In genomic region chr5:35392334-35392695, GRCm38 (mm10) we compare ENCODE assay signal across 9 mouse cellular contexts. TPM values are rescaled to one million over a fixed set of nuclear protein-coding genes. Genes with fewer than 3 reads are reported as not detected.
A peak's percentile ranks its signal among the peaks of the same experiment; 100 is the strongest.
DNase-seq lines count a peak whose midpoint lies in the region; ATAC-seq and TF ChIP-seq lines count a peak whose summit lies in the region.
"Had no signal": no experiment of that assay in that cellular context is flagged by ENCODE, and none has a peak within 500 bp of the region (broad histone marks: within the 10 kb centered on the region; RNA-seq: fewer than 3 reads in every experiment).

No protein-coding gene starts in this region.

- H3K9ac ChIP-seq in lung, postnatal 0 days (replicated peaks; ENCODE audit: low read depth) = no peak overlapping the region
- H3K9ac ChIP-seq in forebrain, embryonic 16.5 days (replicated peaks; ENCODE audit: low read depth, low read length) = no peak overlapping the region
- H3K9ac ChIP-seq in limb, embryonic 15.5 days = no peak overlapping the region
- H3K9ac ChIP-seq in stomach, embryonic 15.5 days = no peak overlapping the region

- TF ChIP-seq CTCF in lung, postnatal 0 days (IDR thresholded peaks at IDR 0.05) = no peak

- no peaks in the 10 kb centered on the region for H3K9me3 ChIP-seq in lung, postnatal 0 days (ENCODE audit: low read length)
- H3K9me3 ChIP-seq in forebrain, embryonic 16.5 days (ENCODE audit: control insufficient read depth, low read length) = peaks cover 3% of the 10 kb centered on the region
- H3K9me3 ChIP-seq in limb, embryonic 15.5 days = no peaks in the 10 kb centered on the region
- H3K9me3 ChIP-seq in stomach, embryonic 15.5 days = no peaks in the 10 kb centered on the region

- H3K4me2 ChIP-seq in lung, postnatal 0 days (replicated peaks; ENCODE audit: low read depth, low read length) = peak overlapping the region; percentile 56
- H3K4me2 ChIP-seq in forebrain, embryonic 16.5 days (ENCODE audit: low read length) = peak overlapping the region; percentile 41; the same call in 1 of the 2 replicates
- peak overlapping the region; percentile 62 for H3K4me2 ChIP-seq in limb, embryonic 15.5 days
- H3K4me2 ChIP-seq in stomach, embryonic 15.5 days = peak overlapping the region; percentile 62

- no peak overlapping the region for H3K27ac ChIP-seq in lung, postnatal 0 days (ENCODE audit: low read length)
- H3K27ac ChIP-seq in forebrain, embryonic 16.5 days (ENCODE audit: low read length) = no peak overlapping the region
- no peak overlapping the region for H3K27ac ChIP-seq in limb, embryonic 15.5 days
- H3K27ac ChIP-seq in stomach, embryonic 15.5 days = no peak overlapping the region

- H3K4me3 ChIP-seq in lung, postnatal 0 days (ENCODE audit: low read depth, low read length) = peak overlapping the region; percentile 26
- no peak overlapping the region; the same call in 1 of the 2 replicates for H3K4me3 ChIP-seq in forebrain, embryonic 16.5 days (replicated peaks; ENCODE audit: low read length)
- peak overlapping the region; percentile 38 for H3K4me3 ChIP-seq in limb, embryonic 15.5 days
- H3K4me3 ChIP-seq in stomach, embryonic 15.5 days (replicated peaks) = peak overlapping the region; percentile 32

- WGBS in lung, postnatal 0 days = 1% methylated on average over 36 of the region's 37 CpGs
- WGBS in forebrain, embryonic 16.5 days = under 1% methylated on average over 37 of the region's 37 CpGs
- 0% methylated on average over 37 of the region's 37 CpGs for WGBS in limb, embryonic 15.5 days
- WGBS in stomach, embryonic 15.5 days = under 1% methylated on average over 36 of the region's 37 CpGs

- no peak for DNase-seq in lung, postnatal 0 days (ENCODE audit: low spot score)
- no peak for DNase-seq in lung, postnatal 25 days (ENCODE audit: low spot score)
- DNase-seq in thymus, postnatal 10 days (ENCODE audit: low spot score in 2 of 2) = no peak
- no peak for DNase-seq in adrenal gland, postnatal 25 days
- DNase-seq: kidney, adult 9 months had no signal

- H3K27me3 ChIP-seq in lung, postnatal 0 days (replicated peaks; ENCODE audit: insufficient read depth, low read length) = peaks cover 97% of the 10 kb centered on the region
- peaks cover 90% of the 10 kb centered on the region for H3K27me3 ChIP-seq in forebrain, embryonic 16.5 days (replicated peaks; ENCODE audit: control insufficient read depth, insufficient read depth, low read length)
- peaks cover 95% of the 10 kb centered on the region for H3K27me3 ChIP-seq in limb, embryonic 15.5 days
- peaks cover 96% of the 10 kb centered on the region for H3K27me3 ChIP-seq in stomach, embryonic 15.5 days (replicated peaks)

- no peaks in the 10 kb centered on the region for H3K36me3 ChIP-seq in lung, postnatal 0 days (ENCODE audit: insufficient read depth, low read length)
- H3K36me3 ChIP-seq in forebrain, embryonic 16.5 days (ENCODE audit: control insufficient read depth, insufficient read depth) = no peaks in the 10 kb centered on the region
- no peaks in the 10 kb centered on the region for H3K36me3 ChIP-seq in limb, embryonic 15.5 days
- H3K36me3 ChIP-seq in stomach, embryonic 15.5 days = no peaks in the 10 kb centered on the region

- peaks cover 5% of the 10 kb centered on the region; the same call in 1 of the 2 replicates for H3K4me1 ChIP-seq in lung, postnatal 0 days (ENCODE audit: insufficient read depth, low read depth, low read length)
- peaks cover 25% of the 10 kb centered on the region for H3K4me1 ChIP-seq in forebrain, embryonic 16.5 days (replicated peaks; ENCODE audit: control insufficient read depth, insufficient read depth, low read length)
- peaks cover 38% of the 10 kb centered on the region for H3K4me1 ChIP-seq in limb, embryonic 15.5 days
- H3K4me1 ChIP-seq in stomach, embryonic 15.5 days = peaks cover 24% of the 10 kb centered on the region

- ATAC-seq in lung, postnatal 0 days = no peak
- ATAC-seq in forebrain, embryonic 16.5 days = no peak
- no peak for ATAC-seq in limb, embryonic 15.5 days (ENCODE audit: insufficient number of reproducible peaks, low FRiP score, low TSS enrichment, low read depth)
- ATAC-seq in stomach, embryonic 15.5 days (ENCODE audit: insufficient read depth, low FRiP score, low read depth) = no peak
- ATAC-seq in cerebellum, adult (ENCODE audit: insufficient number of reproducible peaks, low FRiP score, low TSS enrichment) = no peak

- no peak for TF ChIP-seq EP300 in lung, postnatal 0 days (IDR thresholded peaks at IDR 0.05)

RNA-seq across cellular contexts. Expression of gene Hmx1, which starts 3.4 kb away (rescaled TPM):
- not detected in 2 replicates for polyA plus RNA-seq in lung, postnatal 0 days (2015; fragmentation: Nextera tagmentation; extraction: Ambion mirVana)
- not detected in 2 replicates for polyA plus RNA-seq in forebrain, embryonic 16.5 days (2015; fragmentation: Nextera tagmentation; extraction: Ambion mirVana)
- not detected in 2 replicates for polyA plus RNA-seq in limb, embryonic 15.5 days (2015; fragmentation: Nextera tagmentation; extraction: Ambion mirVana)
- polyA plus RNA-seq in stomach, embryonic 15.5 days (2015; fragmentation: Nextera tagmentation; extraction: Ambion mirVana) = 0.36 TPM in 1 of 2 replicates, not detected in the other
- not detected in 2 replicates for total RNA-seq in adrenal gland, postnatal 25 days (2021)
